Mouse (Mus musculus) MEL (cell line): ENCODE data around the gene Gm7138. TPM values are rescaled to one million over a fixed set of nuclear protein-coding genes. Genes with fewer than 3 reads are reported as not detected.

Experiments
- DNase-seq: peaks from one replicate; pipeline ENCODE4 v3.0.0; 2011; ENCODE audit warnings: low read depth, low spot score
- H3K27ac ChIP-seq: 2 replicates; pipeline ENCODE4 v1.5.1; 2012; ENCODE audit warnings: low read depth, mild to moderate bottlenecking, control low read depth, low read length, moderate library complexity; ENCODE audit not compliant: control insufficient read depth
- H3K27me3 ChIP-seq, 2 experiments: fragments of 150-350 bp in 1 of 2; sonication (generic) in 1 of 2; 2 replicates each; pipeline ENCODE4 v1.6.1; 2012; ENCODE audit warnings: low read length in 2 of 2, mild to moderate bottlenecking in 2 of 2, improper control_type of control experiment in 1 of 2, moderate library complexity in 1 of 2; ENCODE audit not compliant: insufficient read depth in 2 of 2, control insufficient read depth in 1 of 2
- H3K36me3 ChIP-seq, 2 experiments: 2 replicates each; pipeline ENCODE4 v1.6.1; 2012 to 2014; ENCODE audit warnings: low read length in 2 of 2, improper control_type of control experiment in 1 of 2, inconsistent platforms in 1 of 2, mild to moderate bottlenecking in 1 of 2; ENCODE audit not compliant: insufficient read depth in 2 of 2, control insufficient read depth in 1 of 2
- H3K4me1 ChIP-seq, 2 experiments: fragments of 150-350 bp in 1 of 2; sonication (generic) in 1 of 2; 2 replicates each; pipeline ENCODE4 v1.6.1; 2012; ENCODE audit warnings: low read length in 2 of 2, improper control_type of control experiment in 1 of 2, mild to moderate bottlenecking in 1 of 2; ENCODE audit not compliant: insufficient read depth in 2 of 2, control insufficient read depth in 1 of 2
- H3K4me3 ChIP-seq, 2 experiments: fragments of 150-350 bp in 1 of 2; sonication (generic) in 1 of 2; 2 replicates each; pipeline ENCODE4 v1.5.1; 2012; ENCODE audit warnings: low read depth in 2 of 2, low read length in 2 of 2, mild to moderate bottlenecking in 2 of 2, moderate library complexity in 2 of 2, control low read depth in 1 of 2, improper control_type of control experiment in 1 of 2; ENCODE audit not compliant: control insufficient read depth in 1 of 2, insufficient read depth in 1 of 2
- H3K79me2 ChIP-seq: 2 replicates; pipeline ENCODE4 v1.6.1; 2012; ENCODE audit warnings: mild to moderate bottlenecking, low read length, moderate library complexity; ENCODE audit not compliant: control insufficient read depth, poor library complexity, insufficient read depth
- H3K9ac ChIP-seq: 2 replicates; pipeline ENCODE4 v1.6.1; 2012; ENCODE audit warnings: low read depth, mild to moderate bottlenecking, control low read depth, low read length, moderate library complexity; ENCODE audit not compliant: control insufficient read depth, poor library complexity, severe bottlenecking
- H3K9me3 ChIP-seq: fragments of 150-350 bp; sonication (generic); replicated peaks from 2 replicates; pipeline ENCODE4 v1.6.1; 2012; ENCODE audit warnings: mild to moderate bottlenecking, low read length, improper control_type of control experiment, moderate library complexity; ENCODE audit not compliant: insufficient read depth
- BHLHE40 ChIP-seq: IDR thresholded peaks from 2 replicates; pipeline ENCODE4 v1.6.1; 2012; ENCODE audit warnings: low read depth, mild to moderate bottlenecking, inconsistent platforms, low read length, improper control_type of control experiment, borderline replicate concordance
- CHD1 ChIP-seq: IDR thresholded peaks from 2 replicates; pipeline ENCODE4 v1.6.1; 2012; ENCODE audit warnings: low read depth, mild to moderate bottlenecking, inconsistent platforms, low read length, improper control_type of control experiment
- CTCF ChIP-seq, 3 experiments: IDR thresholded peaks in 2 of 3; conservative IDR thresholded peaks in 1 of 3; 2 replicates each; pipeline ENCODE4 v1.5.1; 2011 to 2012; ENCODE audit warnings: low read length in 3 of 3, low read depth in 2 of 3, mild to moderate bottlenecking in 2 of 3, improper control_type of control experiment in 1 of 3, inconsistent platforms in 1 of 3, mixed read lengths in 1 of 3, moderate library complexity in 1 of 3; ENCODE audit not compliant: control insufficient read depth in 1 of 3, insufficient read depth in 1 of 3, poor library complexity in 1 of 3, severe bottlenecking in 1 of 3
- E2F4 ChIP-seq: IDR thresholded peaks from 2 replicates; pipeline ENCODE4 v1.6.1; 2011; ENCODE audit warnings: low read depth, low read length, improper control_type of control experiment, borderline replicate concordance
- ELF1 ChIP-seq: IDR thresholded peaks from 2 replicates; pipeline ENCODE4 v1.6.1; 2014; ENCODE audit warnings: low read depth, mild to moderate bottlenecking, inconsistent platforms, low read length, improper control_type of control experiment, moderate library complexity
- GABPA ChIP-seq: IDR thresholded peaks from 2 replicates; pipeline ENCODE4 v1.6.1; 2012; ENCODE audit warnings: low read depth, mild to moderate bottlenecking, inconsistent platforms, low read length, improper control_type of control experiment, moderate library complexity
- HCFC1 ChIP-seq: IDR thresholded peaks from 2 replicates; pipeline ENCODE4 v1.6.1; 2012; ENCODE audit warnings: low read depth, mild to moderate bottlenecking, inconsistent platforms, low read length, improper control_type of control experiment, moderate library complexity
- MAFK ChIP-seq: IDR thresholded peaks from 2 replicates; pipeline ENCODE4 v1.6.1; 2011; ENCODE audit warnings: low read depth, mild to moderate bottlenecking, low read length, improper control_type of control experiment, borderline replicate concordance
- MAX ChIP-seq: IDR thresholded peaks from 2 replicates; pipeline ENCODE4 v1.6.1; 2011; ENCODE audit warnings: low read length, improper control_type of control experiment
- MEF2A ChIP-seq: IDR thresholded peaks from 2 replicates; pipeline ENCODE4 v1.6.1; 2014; ENCODE audit warnings: low read depth, mild to moderate bottlenecking, inconsistent platforms, low read length, improper control_type of control experiment; ENCODE audit not compliant: poor library complexity, insufficient replicate concordance, severe bottlenecking; ENCODE audit errors: extremely low read depth
- MXI1 ChIP-seq: IDR thresholded peaks from 2 replicates; pipeline ENCODE4 v1.6.1; 2011; ENCODE audit warnings: mild to moderate bottlenecking, low read depth, low read length, improper control_type of control experiment
- MYC ChIP-seq: IDR thresholded peaks from 2 replicates; pipeline ENCODE4 v1.6.1; 2011; ENCODE audit warnings: low read depth, mild to moderate bottlenecking, low read length, improper control_type of control experiment, moderate library complexity
- NELFE ChIP-seq: IDR thresholded peaks from 2 replicates; pipeline ENCODE4 v1.6.1; 2011; ENCODE audit warnings: low read depth, low read length, improper control_type of control experiment
- POLR2AphosphoS2 ChIP-seq: IDR thresholded peaks from 2 replicates; pipeline ENCODE4 v1.6.1; 2011; ENCODE audit warnings: low read length, improper control_type of control experiment
- RAD21 ChIP-seq: IDR thresholded peaks from 2 replicates; pipeline ENCODE4 v1.6.1; 2011; ENCODE audit warnings: mild to moderate bottlenecking, low read depth, low read length, improper control_type of control experiment
- SMC3 ChIP-seq: IDR thresholded peaks from 2 replicates; pipeline ENCODE4 v1.6.1; 2011; ENCODE audit warnings: low read depth, low read length, improper control_type of control experiment
- TCF12 ChIP-seq: IDR thresholded peaks from 2 replicates; pipeline ENCODE4 v1.6.1; 2014; ENCODE audit warnings: low read depth, mild to moderate bottlenecking, inconsistent platforms, low read length, improper control_type of control experiment, moderate library complexity
- USF1 ChIP-seq: IDR thresholded peaks from 2 replicates; pipeline ENCODE4 v1.6.1; 2014; ENCODE audit warnings: low read depth, mild to moderate bottlenecking, inconsistent platforms, low read length, improper control_type of control experiment, moderate library complexity
- USF2 ChIP-seq, 2 experiments: IDR thresholded peaks; 2 replicates each; pipeline ENCODE4 v1.6.1; 2011 to 2012; ENCODE audit warnings: improper control_type of control experiment in 2 of 2, low read length in 2 of 2, borderline replicate concordance in 1 of 2, inconsistent platforms in 1 of 2, low read depth in 1 of 2, mild to moderate bottlenecking in 1 of 2; ENCODE audit not compliant: insufficient read depth in 1 of 2
- ZC3H11A ChIP-seq: IDR thresholded peaks from 2 replicates; pipeline ENCODE4 v1.6.1; 2012; ENCODE audit warnings: low read depth, mild to moderate bottlenecking, inconsistent platforms, low read length, improper control_type of control experiment
- ZMIZ1 ChIP-seq: IDR thresholded peaks from 2 replicates; pipeline ENCODE4 v1.6.1; 2012; ENCODE audit warnings: low read depth, mild to moderate bottlenecking, inconsistent platforms, low read length, improper control_type of control experiment, moderate library complexity
- ZNF384 ChIP-seq: IDR thresholded peaks from 2 replicates; pipeline ENCODE4 v1.6.1; 2012; ENCODE audit warnings: low read depth, mild to moderate bottlenecking, inconsistent platforms, low read length, improper control_type of control experiment
- polyA plus RNA-seq, 2 experiments: library from polyadenylated mRNA; stranded (reverse) in 1 of 2; unstranded in 1 of 2; fragments of >175 nt in 1 of 2; fragments of >200 nt in 1 of 2; gene quantifications; 2 replicates each; pipeline versions ENCODE4 v1.2.1 to v1.2.4; 2012; ENCODE audit warnings: low replicate concordance in 2 of 2, low read depth in 1 of 2; ENCODE audit not compliant: insufficient read length in 2 of 2, insufficient read depth in 1 of 2, missing spikeins in 1 of 2
- total RNA-seq: library from RNA; depleted of rRNA; stranded (reverse); fragments of 300-350 nt; gene quantifications from 2 replicates; pipeline ENCODE4 v1.2.3, GENCODE M21; 2012

Gm7138 gene
- total and polyA plus RNA-seq, 3 experiments: not detected

DNA sequence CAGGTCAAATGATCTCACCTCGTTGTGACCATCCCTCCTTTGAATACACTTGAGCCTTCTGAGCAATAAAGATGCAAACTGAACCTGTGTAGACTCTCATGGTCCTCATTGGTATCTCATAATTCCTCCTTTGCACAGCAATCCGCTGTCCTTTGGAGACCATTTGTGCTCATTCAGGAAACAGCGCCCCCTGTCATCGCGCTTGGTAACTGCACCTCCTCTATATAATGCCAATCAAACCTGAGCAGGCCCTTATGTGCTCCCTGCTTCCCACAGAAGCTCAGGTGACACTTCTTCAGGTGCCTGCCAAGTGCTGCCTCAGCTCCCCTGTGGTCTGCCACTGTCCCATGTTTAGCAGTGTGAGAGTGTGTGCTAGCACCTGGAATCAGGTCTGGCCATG is 38.8 kb upstream of the Gm7138 start:
- H3K36me3 ChIP-seq: no peaks in the 10 kb centered on the region
- H3K9ac ChIP-seq: no peak overlapping the region
- no peak for TF ChIP-seq MAFK
- no peak for TF ChIP-seq POLR2AphosphoS2
- no peak for TF ChIP-seq MXI1
- TF ChIP-seq MYC: no peak
- no peak for TF ChIP-seq HCFC1
- TF ChIP-seq TCF12: no peak
- no peak for TF ChIP-seq NELFE
- TF ChIP-seq RAD21: peak; percentile 37
- TF ChIP-seq SMC3: peak; percentile 44
- TF ChIP-seq MAX: no peak
- TF ChIP-seq CTCF (IDR thresholded peaks at IDR 0.05 in 2 of 3, conservative IDR thresholded peaks at IDR 0.05 in 1 of 3; ENCODE audit: control insufficient read depth in 1 of 3, insufficient read depth in 1 of 3, low read depth in 2 of 3, low read length in 3 of 3, poor library complexity in 1 of 3, severe bottlenecking in 1 of 3): peak; percentile 69 to 91 (median 80)
- TF ChIP-seq CHD1: no peak
- no peak for TF ChIP-seq ZNF384
- TF ChIP-seq ELF1: no peak
- TF ChIP-seq, all 39 proteins: peak for 3
- peak; percentile 42 for DNase-seq
- no peak overlapping the region for H3K27ac ChIP-seq
- H3K27me3 ChIP-seq: no peaks in the 10 kb centered on the region
- peaks cover 0 to 7% of the 10 kb centered on the region in 2 experiments; a peak in 2 of 4 replicates for H3K4me1 ChIP-seq
- H3K9me3 ChIP-seq: no peaks in the 10 kb centered on the region
- H3K79me2 ChIP-seq: no peaks in the 10 kb centered on the region
- no peak overlapping the region for H3K4me3 ChIP-seq

- Histone ChIP-seq H3K27ac (no peak within 1 kb of the TSS), H3K9me3 (no peaks in the 10 kb centered on the region)
Measured at GRCm38 (mm10) chr10:77814382-77814781, 37.6 kb upstream of the Gm7138 start, which contains the start of gene Gm2696. Gene Gm2696, plus strand, starts transcription at chr10:77814682.

More at GRCm38 (mm10) chr10:77814382-77814781, 37.6 kb upstream of the Gm7138 start, which contains the start of gene Gm2696:
- Histone ChIP-seq H3K4me1 (peaks cover 0 to 7% of the 10 kb centered on the region in 2 experiments; a peak in 2 of 4 replicates), H3K4me3 (no peak within 1 kb of the TSS), H3K79me2 (no peaks in the 10 kb centered on the region), H3K9ac (no peak within 1 kb of the TSS), H3K27me3 (no peaks in the 10 kb centered on the region), H3K36me3 (no peaks in the 10 kb centered on the region)
- TF ChIP-seq SMC3 (no peak), BHLHE40 (no peak), MEF2A (no peak), GABPA (no peak), E2F4 (no peak), CHD1 (no peak), USF2 (IDR thresholded peaks at IDR 0.05; ENCODE audit: borderline replicate concordance in 1 of 2, insufficient read depth in 1 of 2, low read depth in 1 of 2, low read length in 2 of 2) (no peak), ZC3H11A (no peak), USF1 (no peak), MXI1 (no peak), CTCF (IDR thresholded peaks at IDR 0.05 in 2 of 3, conservative IDR thresholded peaks at IDR 0.05 in 1 of 3; ENCODE audit: control insufficient read depth in 1 of 3, insufficient read depth in 1 of 3, low read depth in 2 of 3, low read length in 3 of 3, poor library complexity in 1 of 3, severe bottlenecking in 1 of 3) (no peak), ZMIZ1 (no peak), POLR2AphosphoS2 (no peak)
- DNase-seq: no peak
